Mouse (Mus musculus) large intestine, adult 2 months (tissue): ENCODE data around the gene Sept10. TPM values are rescaled to one million over a fixed set of nuclear protein-coding genes. Genes with fewer than 3 reads are reported as not detected.
A peak's percentile ranks its signal among the peaks of the same experiment; 100 is the strongest.
"Not testable (repeated sequence)": the region's sequence is repeated elsewhere in the genome, so short reads cannot be mapped to it uniquely, and the experiment has no call there.

ENCODE experiments used
- DNase-seq: peaks from one replicate; pipeline ENCODE4 v3.0.0-alpha.2; 2012; ENCODE audit warnings: low read depth, low spot score
- WGBS: fragments of 180-500 bp; shearing (Covaris S2); methylation state at CpG from one replicate; pipeline ENCODE4 v1.1.7; 2018; 5-methylcytosine and 5-hydroxymethylcytosine counted together
- polyA plus RNA-seq: library from polyadenylated mRNA; depleted of rRNA; stranded (reverse); fragments of >200 nt; gene quantifications from 2 replicates; pipeline ENCODE4 v1.2.3, GENCODE M21; 2012

The Sept10 gene
- polyA plus RNA-seq, 1 experiment = 3.9 TPM

GRCm38 (mm10) chr10:59150938-59151657, 70.5 kb downstream of the Sept10 start:
- WGBS = 91% methylated on average over 10 of the region's 10 CpGs
- DNase-seq = no peak

DNA sequence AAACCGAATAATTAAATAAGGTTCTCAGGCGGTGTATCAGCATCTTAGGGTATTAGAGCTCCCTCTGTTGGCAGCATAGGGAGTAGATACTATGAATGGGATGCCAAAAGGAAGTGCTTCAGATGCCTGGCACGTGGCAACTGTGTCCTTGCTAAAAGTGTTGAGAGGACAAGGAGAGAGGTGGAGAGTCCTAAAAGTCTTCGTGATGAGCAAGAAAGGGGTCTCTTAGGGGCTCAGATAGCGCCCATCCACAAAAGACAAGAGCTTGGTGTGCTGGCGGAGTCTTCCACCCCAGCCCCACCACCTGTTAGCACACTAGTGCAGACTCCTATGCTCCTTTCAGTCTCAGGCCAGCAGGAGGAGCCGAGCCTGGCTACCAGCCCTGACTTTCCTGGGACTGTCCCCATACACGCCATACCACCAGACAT, 71.7 kb downstream of the Sept10 start:
- no peak for DNase-seq
- WGBS = 21% methylated on average over 8 of the region's 8 CpGs

GRCm38 (mm10) chr10:59133478-59134009, 88.1 kb downstream of the Sept10 start:
- WGBS = 76% methylated on average over 8 of the region's 8 CpGs
- DNase-seq = no peak

DNA sequence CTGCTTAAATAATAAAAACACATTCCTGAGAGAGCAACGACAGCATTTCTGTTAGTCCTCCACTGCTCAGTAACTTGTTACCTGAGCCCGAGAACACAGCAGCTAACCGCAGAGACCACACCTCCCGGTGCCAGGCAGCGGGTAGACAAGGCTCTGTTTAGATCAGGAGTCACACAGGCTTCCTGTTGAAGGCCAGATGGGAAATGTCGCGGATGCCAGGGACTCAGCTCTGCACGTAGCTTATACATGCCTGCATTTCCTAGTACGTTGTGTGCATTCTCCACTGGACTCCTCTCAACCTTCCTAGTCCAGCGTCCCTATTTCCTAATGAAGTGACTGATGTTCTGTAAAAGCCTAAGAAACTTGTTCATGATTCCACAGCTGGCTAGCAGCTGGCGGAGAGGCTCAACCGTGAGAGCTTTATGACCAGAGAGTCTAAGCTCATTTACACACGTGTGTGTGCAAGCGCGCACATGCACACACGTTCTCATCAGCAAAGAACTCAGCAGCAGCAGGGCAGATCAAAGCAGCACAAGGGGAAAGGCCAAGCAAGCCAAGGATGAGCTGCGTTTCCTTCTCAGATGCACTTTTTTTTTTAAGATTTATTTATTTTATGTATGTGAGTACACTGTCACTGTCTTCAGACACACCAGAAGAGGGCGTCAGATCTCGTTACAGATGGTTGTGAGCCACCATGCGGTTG, 89.6 kb downstream of the Sept10 start:
- DNase-seq = no peak
- 58% methylated on average over 20 of the region's 20 CpGs for WGBS

DNA sequence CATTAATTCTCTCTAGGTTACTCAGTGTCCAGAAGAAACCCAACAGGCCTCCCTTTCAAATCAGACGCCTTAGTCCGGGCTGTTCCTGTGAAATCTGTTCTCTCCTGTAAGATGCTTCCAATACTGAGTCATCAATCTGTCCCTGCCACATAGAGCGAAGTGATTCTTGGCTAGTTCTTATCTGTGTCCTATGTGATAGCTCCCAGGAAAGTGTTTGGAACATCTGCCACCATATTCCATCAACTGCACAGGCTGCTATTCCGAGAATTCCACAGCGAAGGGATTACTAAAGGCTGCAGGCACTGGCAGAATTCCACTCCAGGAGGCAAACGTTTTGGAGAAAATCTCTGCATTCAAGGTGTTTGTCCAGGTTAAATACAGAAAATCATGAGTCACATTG, 94.0 kb downstream of the Sept10 start:
- WGBS = 74% methylated on average over 6 of the region's 6 CpGs
- no peak for DNase-seq

DNA sequence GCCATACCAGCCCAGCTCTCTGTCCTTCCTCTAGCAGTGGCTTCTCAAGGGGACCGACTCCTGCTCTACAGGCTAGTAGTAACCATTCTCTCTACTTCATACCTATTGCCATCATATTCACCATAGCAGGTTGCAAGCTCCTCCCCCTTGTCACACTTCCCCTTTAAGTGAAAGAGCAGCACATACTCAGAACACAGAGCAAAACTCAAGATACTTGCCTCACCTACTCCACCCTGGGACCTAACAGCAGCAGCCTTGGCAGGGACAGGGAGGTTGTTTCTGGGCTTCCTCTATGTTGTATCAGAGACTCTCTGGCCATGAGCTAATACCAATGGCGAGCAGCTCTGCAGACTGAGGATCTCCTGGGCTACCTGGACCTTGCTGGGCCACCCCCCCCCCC, 96.2 kb downstream of the Sept10 start:
- 84% methylated on average over 2 of the region's 2 CpGs for WGBS
- no peak for DNase-seq

DNA sequence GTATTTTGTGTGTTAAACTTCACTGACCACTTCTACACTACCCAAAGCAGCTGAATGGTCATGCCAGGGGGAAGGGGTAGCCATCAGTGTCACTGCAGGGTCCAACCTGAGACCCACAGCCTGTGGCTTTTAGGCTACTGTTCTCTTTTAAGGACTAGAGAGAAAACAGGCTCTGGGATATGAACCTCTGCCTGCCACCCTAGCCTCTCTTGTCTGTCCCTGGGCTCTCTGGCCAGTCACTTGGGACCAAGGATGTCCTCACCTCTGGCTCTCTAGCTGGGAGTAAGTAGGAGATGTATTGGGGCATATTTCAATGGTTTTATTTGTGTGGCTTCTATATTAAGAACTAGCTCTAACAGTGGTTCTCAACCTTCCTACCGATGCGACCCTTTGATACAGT, 101.8 kb downstream of the Sept10 start:
- 89% methylated on average over 2 of the region's 2 CpGs for WGBS
- no peak for DNase-seq

DNA sequence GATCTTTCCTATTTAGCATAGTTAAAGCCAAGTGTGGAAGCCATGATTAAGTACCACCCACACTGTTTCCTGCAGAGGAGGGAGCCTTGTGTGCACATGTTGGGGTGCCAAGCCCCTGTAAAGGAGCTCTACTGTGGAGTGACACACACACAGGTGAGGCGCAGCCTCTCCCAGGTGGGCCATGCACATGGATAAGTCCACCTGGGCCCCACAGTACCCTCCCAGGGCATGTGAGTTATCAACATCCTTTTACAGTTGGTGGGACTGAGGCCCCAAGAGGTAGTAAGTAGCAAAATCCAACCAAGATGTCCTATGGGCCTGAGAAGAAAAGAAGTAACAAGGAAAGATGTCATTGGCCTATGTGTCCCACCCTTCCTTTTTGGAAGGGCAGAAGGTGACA, 102.6 kb downstream of the Sept10 start:
- WGBS = 100% methylated on average over 1 of the region's 1 CpGs
- DNase-seq = no peak

DNA sequence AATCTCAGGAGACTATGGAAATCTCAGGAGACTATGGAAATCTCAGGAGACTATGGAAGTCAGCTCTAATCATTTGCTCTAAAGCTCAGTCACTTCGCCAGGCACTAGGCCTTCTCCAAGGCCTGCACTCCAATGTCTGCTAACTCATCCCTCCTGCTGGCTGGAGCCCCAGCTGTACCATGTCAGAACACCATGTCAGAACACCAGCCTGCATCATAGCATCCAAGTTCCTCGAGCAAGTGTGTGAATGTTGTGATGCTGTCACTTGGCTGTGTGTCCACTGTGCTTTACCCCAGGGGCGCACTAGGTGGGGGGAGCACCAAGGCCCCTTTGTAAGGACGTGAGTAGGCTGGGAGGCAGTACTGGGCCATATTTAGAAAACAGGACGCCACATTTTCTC, 104.1 kb downstream of the Sept10 start:
- DNase-seq = no peak
- WGBS = 75% methylated on average over 5 of the region's 5 CpGs

- 58% methylated on average over 9 of the region's 9 CpGs for WGBS
- no peak for DNase-seq
Measured at GRCm38 (mm10) chr10:59116331-59116730, 105.3 kb downstream of the Sept10 start.

GRCm38 (mm10) chr10:59115691-59116090, 106.0 kb downstream of the Sept10 start:
- WGBS = 91% methylated on average over 2 of the region's 2 CpGs
- no peak for DNase-seq

DNA sequence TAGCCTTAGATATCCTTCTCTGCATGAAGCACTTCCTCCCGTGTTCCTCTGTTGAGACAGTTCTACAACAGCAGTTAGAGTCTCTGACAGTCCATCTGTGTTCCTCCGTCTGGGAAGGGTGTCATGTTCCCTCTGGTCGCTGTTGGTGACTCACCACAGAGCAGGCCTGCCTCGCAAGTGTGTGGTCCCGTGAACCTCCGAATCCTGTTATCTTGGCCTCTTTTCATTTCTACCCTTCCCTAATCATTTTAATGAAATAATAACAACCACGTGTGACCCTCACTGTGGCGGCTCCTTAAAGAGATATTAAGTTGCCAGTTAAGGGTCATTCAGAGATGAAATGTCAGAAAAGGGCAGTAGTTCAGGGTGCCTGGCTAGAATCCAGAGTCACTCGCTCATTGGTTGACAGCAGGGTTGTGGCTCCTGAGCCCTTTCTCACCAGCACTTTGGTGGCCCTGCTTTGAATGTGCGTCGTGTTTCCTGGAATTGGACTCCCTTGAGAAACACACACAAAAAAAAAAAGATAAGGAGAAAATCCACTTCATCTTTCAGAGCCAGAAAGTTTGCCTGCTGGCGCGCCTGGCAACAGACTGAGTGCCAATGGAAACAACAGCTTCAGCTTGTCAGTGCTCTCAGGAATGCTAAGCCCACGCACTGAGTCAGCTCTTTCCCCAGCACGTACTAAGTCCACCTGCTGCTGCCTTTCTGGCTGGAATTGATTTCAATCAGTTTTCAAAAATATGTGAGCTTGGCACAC, 106.9 kb downstream of the Sept10 start:
- WGBS = 57% methylated on average over 15 of the region's 15 CpGs
- DNase-seq = no peak

GRCm38 (mm10) chr10:59113386-59113785, 108.3 kb downstream of the Sept10 start:
- no peak for DNase-seq
- 80% methylated on average over 9 of the region's 9 CpGs for WGBS

- 71% methylated on average over 8 of the region's 8 CpGs for WGBS
- no peak for DNase-seq
Measured at GRCm38 (mm10) chr10:59112755-59113154, 108.9 kb downstream of the Sept10 start.

GRCm38 (mm10) chr10:59110386-59110785, 111.3 kb downstream of the Sept10 start:
- WGBS = 92% methylated on average over 7 of the region's 7 CpGs
- no peak for DNase-seq

- DNase-seq = peak; percentile 31
- WGBS = 10% methylated on average over 2 of the region's 2 CpGs
Measured at GRCm38 (mm10) chr10:59109015-59109414, 112.6 kb downstream of the Sept10 start.

DNA sequence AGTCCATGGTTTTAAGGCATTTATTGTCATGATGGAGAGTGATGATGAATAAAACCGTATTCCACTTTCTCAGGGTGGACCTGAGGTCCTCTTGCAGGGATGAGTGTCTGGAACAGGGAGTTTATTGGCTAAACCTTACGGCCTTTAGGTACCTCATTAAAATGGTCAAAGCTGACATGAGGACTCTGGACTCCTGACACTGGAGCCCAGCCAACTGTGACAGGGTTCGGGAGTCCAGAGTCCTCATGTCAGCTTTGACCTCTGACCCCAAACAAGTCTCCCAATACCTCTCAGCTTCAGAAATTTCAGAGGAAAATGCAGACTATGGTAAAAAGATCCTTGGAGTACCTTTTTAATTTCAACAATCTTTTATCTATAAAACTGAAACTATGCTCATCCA, 115.0 kb downstream of the Sept10 start:
- no peak for DNase-seq
- 47% methylated on average over 3 of the region's 3 CpGs for WGBS

DNA sequence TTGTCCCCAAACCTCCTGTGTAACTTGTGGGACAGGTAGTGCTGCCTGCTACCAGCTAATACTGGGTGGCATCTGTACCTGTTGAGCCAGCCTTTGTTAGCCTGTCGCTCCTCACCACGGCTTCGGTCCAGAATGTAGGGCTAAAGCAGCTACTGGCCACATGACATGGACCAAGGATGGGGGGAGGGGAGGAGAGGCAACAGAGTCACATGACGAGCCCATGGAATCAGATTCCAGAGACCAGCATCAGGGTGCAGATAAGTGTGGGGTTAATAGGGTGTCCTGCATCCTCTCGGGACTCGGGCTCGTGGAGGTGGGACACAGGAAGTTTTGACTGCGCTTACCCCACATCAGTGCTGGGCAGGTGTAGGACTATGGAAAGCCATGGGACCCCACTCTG, 115.8 kb downstream of the Sept10 start:
- no peak for DNase-seq
- 87% methylated on average over 8 of the region's 8 CpGs for WGBS

- WGBS = 39% methylated on average over 5 of the region's 5 CpGs
- DNase-seq = no peak
Measured at GRCm38 (mm10) chr10:59104683-59105082, 117.0 kb downstream of the Sept10 start.

GRCm38 (mm10) chr10:59103076-59103475, 118.6 kb downstream of the Sept10 start:
- 91% methylated on average over 5 of the region's 5 CpGs for WGBS
- not testable (repeated sequence) for DNase-seq
